Mouse (Mus musculus) liver, adult 2 months (tissue): Measurements from ENCODE around the gene Eepd1. TPM values are rescaled to one million over a fixed set of nuclear protein-coding genes. Genes with fewer than 3 reads are reported as not detected.

ENCODE experiments used
- DNase-seq: peaks from one replicate; pipeline ENCODE4 v3.0.0-alpha.2; 2011; ENCODE audit warnings: low read depth, low spot score; ENCODE audit errors: extremely low read depth
- H3K27ac ChIP-seq: fragments of 200-500 bp; replicated peaks from 2 replicates; pipeline ENCODE4 v1.5.1; 2012; ENCODE audit warnings: low read depth, mild to moderate bottlenecking, control low read depth, inconsistent platforms, low read length; ENCODE audit not compliant: insufficient read depth
- H3K27me3 ChIP-seq: fragments of 200-500 bp; 2 replicates; pipeline ENCODE4 v1.6.1; 2012; ENCODE audit warnings: mild to moderate bottlenecking, moderate library complexity, low read length, inconsistent platforms; ENCODE audit not compliant: control insufficient read depth, insufficient read depth
- H3K36me3 ChIP-seq: fragments of 200-500 bp; 2 replicates; pipeline ENCODE4 v1.6.1; 2012; ENCODE audit warnings: low read length, inconsistent platforms; ENCODE audit not compliant: control insufficient read depth, insufficient read depth
- H3K4me1 ChIP-seq: fragments of 200-500 bp; 2 replicates; pipeline ENCODE4 v1.6.1; 2011; ENCODE audit warnings: low read length; ENCODE audit not compliant: control insufficient read depth, insufficient read depth
- H3K4me3 ChIP-seq: fragments of 200-500 bp; 2 replicates; pipeline ENCODE4 v1.5.1; 2011; ENCODE audit warnings: low read depth, mild to moderate bottlenecking, control low read depth, low read length, moderate library complexity; ENCODE audit not compliant: insufficient read depth
- H3K79me2 ChIP-seq: fragments of 200-500 bp; 2 replicates; pipeline ENCODE4 v1.6.1; 2012; ENCODE audit warnings: inconsistent platforms, mild to moderate bottlenecking, low read length, moderate library complexity; ENCODE audit not compliant: control insufficient read depth, insufficient read depth
- H3K9ac ChIP-seq: fragments of 200-500 bp; 2 replicates; pipeline ENCODE4 v1.6.1; 2012; ENCODE audit warnings: low read depth, mild to moderate bottlenecking, control low read depth, inconsistent platforms, low read length
- CTCF ChIP-seq: fragments of 200-500 bp; IDR thresholded peaks from 2 replicates; pipeline ENCODE4 v1.5.1; 2011; ENCODE audit warnings: low read depth, low read length, control low read depth
- POLR2A ChIP-seq: fragments of 200-500 bp; IDR thresholded peaks from 2 replicates; pipeline ENCODE4 v1.6.1; 2011; ENCODE audit warnings: low read length, control low read depth; ENCODE audit not compliant: insufficient read depth; ENCODE audit errors: extremely low read depth
- WGBS: fragments of 180-500 bp; shearing (Covaris S2); methylation state at CpG from one replicate; pipeline ENCODE4 v1.1.7; 2018; 5-methylcytosine and 5-hydroxymethylcytosine counted together
- polyA plus RNA-seq: library from polyadenylated mRNA; depleted of rRNA; stranded (reverse); fragments of >200 nt; gene quantifications from 2 replicates; pipeline ENCODE4 v1.2.3, GENCODE M21; 2012
- total RNA-seq: library from RNA; depleted of rRNA; stranded (reverse); fragments of >200 nt; gene quantifications from 2 replicates; pipeline ENCODE4 v1.2.3, GENCODE M21; 2014

Gene Eepd1
- total and polyA plus RNA-seq, 2 experiments = 10.8 to 27.8 TPM

DNA sequence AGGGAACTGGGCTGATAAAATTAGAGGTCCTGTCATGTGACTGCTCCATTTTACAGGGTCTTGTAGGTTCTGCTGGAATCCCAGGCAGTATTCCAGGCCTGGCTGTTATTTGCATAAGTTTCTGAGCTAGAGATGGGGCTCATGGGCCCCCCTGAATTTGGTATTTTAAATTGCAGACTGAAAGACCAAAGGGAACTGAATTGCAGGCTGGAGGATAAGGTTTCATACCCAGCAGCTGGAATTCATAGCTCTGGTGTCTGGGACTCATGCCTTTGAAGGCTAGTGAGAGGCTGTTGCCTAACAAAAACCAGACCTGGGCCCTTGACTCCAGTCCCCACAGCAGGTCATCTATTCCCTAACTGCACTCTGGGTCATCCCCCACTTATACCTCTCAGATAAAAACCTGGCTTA is 45.6 kb downstream of the Eepd1 start:
- no peak overlapping the region for H3K4me3 ChIP-seq
- no peaks in the 10 kb centered on the region for H3K27me3 ChIP-seq
- DNase-seq = no peak
- peaks cover 39% of the 10 kb centered on the region; the same call in 1 of the 2 replicates for H3K79me2 ChIP-seq
- no peak overlapping the region for H3K27ac ChIP-seq
- H3K36me3 ChIP-seq = no peaks in the 10 kb centered on the region
- H3K9ac ChIP-seq = no peak overlapping the region
- H3K4me1 ChIP-seq = peaks cover 4% of the 10 kb centered on the region; the same call in 1 of the 2 replicates
- TF ChIP-seq POLR2A = no peak
- TF ChIP-seq CTCF = no peak

DNA sequence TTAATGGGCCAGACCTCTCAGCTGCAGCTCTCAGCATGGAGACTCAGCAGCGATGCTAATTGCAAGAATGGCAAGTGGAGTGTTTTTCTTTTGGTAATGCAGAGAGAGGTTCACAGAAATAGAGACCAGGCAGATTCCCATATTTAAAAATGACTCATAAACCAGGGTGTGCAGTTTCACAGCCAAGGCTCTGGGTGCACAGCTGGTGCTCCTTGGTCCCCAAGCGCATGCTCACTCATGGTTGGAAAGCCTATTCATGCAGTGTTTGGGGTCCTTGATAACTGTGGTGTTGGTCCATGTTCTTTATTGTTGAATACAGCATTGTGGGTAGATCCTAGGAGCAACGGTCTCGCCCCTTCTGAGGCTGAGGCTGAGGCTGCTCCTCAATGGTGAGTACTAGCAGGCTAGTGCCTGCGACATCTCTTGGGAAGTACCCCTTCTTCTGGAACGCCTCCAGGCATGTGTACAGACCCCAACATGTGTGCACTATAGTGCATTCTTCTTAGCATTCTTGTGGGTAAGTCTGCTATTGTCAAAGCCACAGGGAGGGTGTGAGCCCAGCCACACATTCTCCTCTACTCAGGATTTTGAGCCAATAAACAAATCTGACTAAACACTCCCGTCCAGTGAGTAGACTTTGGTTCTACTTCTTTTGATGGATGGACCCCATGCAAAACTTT is 46.2 kb downstream of the Eepd1 start:
- Histone ChIP-seq H3K27ac (no peak overlapping the region), H3K36me3 (no peaks in the 10 kb centered on the region), H3K4me3 (no peak overlapping the region), H3K79me2 (peaks cover 35% of the 10 kb centered on the region; the same call in 1 of the 2 replicates), H3K9ac (no peak overlapping the region), H3K4me1 (peaks cover 4% of the 10 kb centered on the region; the same call in 1 of the 2 replicates), H3K27me3 (no peaks in the 10 kb centered on the region)
- TF ChIP-seq POLR2A (no peak), CTCF (no peak)
- no peak for DNase-seq
- 89% methylated on average over 7 of the region's 7 CpGs for WGBS

DNA sequence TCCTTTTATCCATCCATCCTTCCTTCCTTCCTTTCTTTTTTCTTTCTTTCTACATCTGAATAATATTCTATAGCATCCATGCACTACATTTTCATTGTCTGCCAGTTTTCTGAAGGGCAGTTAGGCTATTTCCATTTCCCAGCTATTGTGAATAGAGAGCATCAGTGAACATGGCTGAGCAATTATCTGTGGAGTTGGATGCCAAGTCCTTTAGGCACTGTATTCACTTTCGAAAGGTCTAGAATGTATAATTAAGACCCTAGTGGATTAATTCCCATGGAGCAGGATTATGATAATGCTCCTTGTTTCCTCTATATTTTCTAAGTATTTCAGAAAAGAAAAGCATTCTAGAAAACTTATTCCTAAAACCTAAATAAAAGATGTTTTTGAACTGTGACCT is 50.3 kb downstream of the Eepd1 start:
- Histone ChIP-seq H3K4me1 (no peaks in the 10 kb centered on the region), H3K4me3 (no peak overlapping the region), H3K9ac (no peak overlapping the region), H3K36me3 (no peaks in the 10 kb centered on the region), H3K79me2 (peaks cover 24% of the 10 kb centered on the region; the same call in 1 of the 2 replicates), H3K27me3 (no peaks in the 10 kb centered on the region), H3K27ac (no peak overlapping the region)
- 90% methylated on average over 1 of the region's 1 CpGs for WGBS
- no peak for DNase-seq
- TF ChIP-seq CTCF (no peak), POLR2A (no peak)

DNA sequence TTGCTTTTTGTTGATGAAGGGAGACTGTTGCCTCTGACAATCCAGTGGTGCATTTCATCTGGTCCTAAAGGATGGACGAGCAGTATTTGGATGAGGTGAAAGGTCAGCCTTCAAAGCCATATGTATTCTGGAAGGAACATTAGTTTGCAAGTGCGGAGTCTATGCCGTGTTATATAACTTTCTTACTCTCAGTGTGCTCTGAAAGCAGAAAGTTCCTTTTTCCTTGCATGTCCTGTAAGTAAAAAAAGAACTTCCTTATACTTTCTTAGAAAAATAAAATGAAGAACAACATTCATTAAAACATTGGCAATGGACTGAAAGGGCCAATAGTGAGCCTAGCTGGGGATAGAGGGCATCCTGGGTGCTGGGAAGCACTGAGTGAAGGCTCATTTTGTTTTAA is 50.8 kb downstream of the Eepd1 start:
- Histone ChIP-seq H3K36me3 (no peaks in the 10 kb centered on the region), H3K4me1 (no peaks in the 10 kb centered on the region), H3K9ac (no peak overlapping the region), H3K79me2 (peaks cover 23% of the 10 kb centered on the region; the same call in 1 of the 2 replicates), H3K27me3 (no peaks in the 10 kb centered on the region), H3K4me3 (no peak overlapping the region), H3K27ac (no peak overlapping the region)
- 70% methylated on average over 3 of the region's 3 CpGs for WGBS
- DNase-seq = no peak
- no peak for TF ChIP-seq CTCF
- no peak for TF ChIP-seq POLR2A

DNA sequence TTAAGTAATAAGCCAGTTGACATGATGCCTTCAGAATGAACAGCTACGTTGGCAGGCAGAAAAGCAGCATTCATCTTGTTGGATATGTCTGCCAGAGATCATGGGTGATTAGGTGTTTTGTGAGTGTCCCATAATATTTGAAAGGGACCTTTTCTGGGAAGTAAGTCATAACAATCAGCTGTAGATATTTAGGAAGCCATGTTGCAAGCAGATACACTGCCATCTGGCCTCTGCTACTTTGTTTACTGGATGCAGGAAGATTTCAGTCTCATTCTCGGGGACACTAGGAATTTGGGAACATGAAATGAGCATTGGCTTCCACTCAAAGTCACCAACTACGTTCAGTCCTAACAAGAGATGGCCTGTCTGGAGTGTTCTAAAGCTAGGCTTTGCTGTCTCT is 54.1 kb downstream of the Eepd1 start:
- 67% methylated on average over 3 of the region's 3 CpGs for WGBS
- H3K36me3 ChIP-seq = no peaks in the 10 kb centered on the region

DNA sequence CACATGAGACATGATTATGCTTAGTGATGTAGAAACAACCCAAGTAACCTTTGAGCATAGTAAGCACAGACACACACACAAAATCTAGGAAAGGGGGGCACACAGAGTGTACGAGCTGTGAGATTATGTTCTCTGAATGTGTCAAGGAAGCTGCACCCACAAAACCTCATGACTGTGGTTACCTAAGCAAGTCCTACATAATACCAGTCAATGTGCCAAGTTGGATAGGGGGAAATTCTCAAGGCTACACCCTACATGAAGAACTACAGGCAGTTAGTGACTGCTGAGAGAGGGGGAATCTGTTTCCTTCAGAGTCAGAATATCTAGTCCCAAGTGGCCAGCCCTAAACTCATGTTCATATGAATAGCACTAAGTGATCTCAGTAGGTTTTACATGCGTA is 58.1 kb downstream of the Eepd1 start:
- no peak for TF ChIP-seq CTCF
- TF ChIP-seq POLR2A = no peak

More for the DNA sequence above, 54.1 kb downstream of the Eepd1 start:
- TF ChIP-seq POLR2A (no peak), CTCF (no peak)
- H3K4me1 ChIP-seq = no peaks in the 10 kb centered on the region; the same call in 1 of the 2 replicates
- peaks cover 21% of the 10 kb centered on the region; the same call in 1 of the 2 replicates for H3K79me2 ChIP-seq
- DNase-seq = no peak
- no peak overlapping the region for H3K9ac ChIP-seq
- no peak overlapping the region for H3K27ac ChIP-seq
- no peak overlapping the region for H3K4me3 ChIP-seq
- no peaks in the 10 kb centered on the region for H3K27me3 ChIP-seq

More for the DNA sequence above, 58.1 kb downstream of the Eepd1 start:
- no peaks in the 10 kb centered on the region for H3K27me3 ChIP-seq
- H3K9ac ChIP-seq = no peak overlapping the region
- peaks cover 21% of the 10 kb centered on the region; the same call in 1 of the 2 replicates for H3K79me2 ChIP-seq
- 97% methylated on average over 2 of the region's 2 CpGs for WGBS
- no peak for DNase-seq
- no peak overlapping the region for H3K27ac ChIP-seq
- no peaks in the 10 kb centered on the region; the same call in 1 of the 2 replicates for H3K4me1 ChIP-seq
- no peaks in the 10 kb centered on the region for H3K36me3 ChIP-seq
- H3K4me3 ChIP-seq = no peak overlapping the region
